Mouse (Mus musculus) midbrain, postnatal 0 days (tissue): ENCODE data around the gene Uxt. TPM values are rescaled to one million over a fixed set of nuclear protein-coding genes. Genes with fewer than 3 reads are reported as not detected.

ENCODE experiments used
- ATAC-seq: fragments of 200-750 bp; cut with Nextera tagmentation; 2 replicates; pipeline ENCODE4 v1.8.0; 2017; ENCODE audit warnings: moderate number of reproducible peaks, mild to moderate bottlenecking, moderate TSS enrichment, moderate library complexity; ENCODE audit not compliant: low FRiP score
- DNase-seq: peaks from one replicate; pipeline ENCODE4 v3.0.0-alpha.2; 2015; ENCODE audit warnings: low spot score
- H3K27ac ChIP-seq: fragments of 300-500 bp; sonication (generic); 2 replicates; pipeline ENCODE4 v1.5.1; 2014; ENCODE audit warnings: low read depth, mild to moderate bottlenecking, low read length, mixed read lengths
- H3K27me3 ChIP-seq: fragments of 300-500 bp; sonication (generic); 2 replicates; pipeline ENCODE4 v1.6.1; 2014; ENCODE audit warnings: low read length, control low read depth, mixed read lengths; ENCODE audit not compliant: insufficient read depth
- H3K36me3 ChIP-seq: fragments of 300-500 bp; sonication (generic); 2 replicates; pipeline ENCODE4 v1.6.1; 2014; ENCODE audit warnings: low read length, control low read depth, mixed read lengths; ENCODE audit not compliant: insufficient read depth
- H3K4me1 ChIP-seq: fragments of 300-500 bp; sonication (generic); 2 replicates; pipeline ENCODE4 v1.6.1; 2014; ENCODE audit warnings: mild to moderate bottlenecking, control low read depth, antibody characterized with exemption, low read length, mixed read lengths; ENCODE audit not compliant: insufficient read depth
- H3K4me2 ChIP-seq: fragments of 300-500 bp; sonication (generic); 2 replicates; pipeline ENCODE4 v1.6.1; 2014; ENCODE audit warnings: low read depth, mild to moderate bottlenecking, low read length, mixed read lengths; ENCODE audit not compliant: poor library complexity, severe bottlenecking
- H3K4me3 ChIP-seq: fragments of 300-500 bp; sonication (generic); 2 replicates; pipeline ENCODE4 v1.5.1; 2014; ENCODE audit warnings: low read depth, mild to moderate bottlenecking, low read length, moderate library complexity
- H3K9ac ChIP-seq: fragments of 300-500 bp; sonication (generic); replicated peaks from 2 replicates; pipeline ENCODE4 v1.6.1; 2014; ENCODE audit warnings: mild to moderate bottlenecking, low read length, moderate library complexity, mixed read lengths; ENCODE audit not compliant: poor library complexity, severe bottlenecking
- H3K9me3 ChIP-seq: fragments of 300-500 bp; sonication (generic); 2 replicates; pipeline ENCODE4 v1.6.1; 2016; ENCODE audit warnings: low read length, control low read depth
- CTCF ChIP-seq: IDR thresholded peaks from 2 replicates; pipeline ENCODE4 v1.5.1; 2016; ENCODE audit warnings: antibody characterized with exemption, mild to moderate bottlenecking
- WGBS: fragments of 180-500 bp; shearing (Covaris S2); extraction: QIAGEN DNeasy Blood & Tissue Kit; methylation state at CpG from one replicate; pipeline ENCODE4 v1.1.7; 2014; 5-methylcytosine and 5-hydroxymethylcytosine counted together
- polyA plus RNA-seq: library from polyadenylated mRNA; unstranded; fragments of >200 nt; fragmentation: Nextera tagmentation; extraction: Ambion mirVana; gene quantifications from 2 replicates; pipeline ENCODE4 v1.2.1, GENCODE M21; 2015
- total RNA-seq: library from RNA; depleted of rRNA; stranded (reverse); fragments of >200 nt; gene quantifications from 2 replicates; pipeline ENCODE4 v1.2.3, GENCODE M21; 2014

The Uxt gene
- total and polyA plus RNA-seq, 2 experiments from 2014 or later: 14.1 to 22.4 TPM

GRCm38 (mm10) chrX:20931364-20931763, 30.5 kb downstream of the Uxt start, which contains the start of gene Cfp:
Gene Cfp, minus strand, starts transcription at chrX:20931555.
- H3K4me3 ChIP-seq: no peak within 1 kb of the TSS
- TF ChIP-seq CTCF: no peak
- WGBS: 90% methylated on average over 1 of the region's 1 CpGs
- no peak within 1 kb of the TSS for H3K27ac ChIP-seq
- H3K9me3 ChIP-seq: no peaks in the 10 kb centered on the region
- H3K4me1 ChIP-seq: no peaks in the 10 kb centered on the region
- peaks cover 11% of the 10 kb centered on the region; the same call in 1 of the 2 replicates for H3K36me3 ChIP-seq
- DNase-seq (no peak), ATAC-seq (no peak)
- no peaks in the 10 kb centered on the region for H3K27me3 ChIP-seq
- H3K9ac ChIP-seq: no peak within 1 kb of the TSS
- H3K4me2 ChIP-seq: no peak within 1 kb of the TSS

GRCm38 (mm10) chrX:20929859-20930258, 32.0 kb downstream of the Uxt start:
- 100% methylated on average over 1 of the region's 1 CpGs for WGBS
- H3K27me3 ChIP-seq: no peaks in the 10 kb centered on the region
- H3K4me3 ChIP-seq: no peak overlapping the region
- no peaks in the 10 kb centered on the region for H3K4me1 ChIP-seq
- no peak for TF ChIP-seq CTCF
- no peak overlapping the region for H3K27ac ChIP-seq
- DNase-seq: no peak
- ATAC-seq: no peak
- H3K36me3 ChIP-seq: peaks cover 6% of the 10 kb centered on the region; the same call in 1 of the 2 replicates
- H3K9ac ChIP-seq: no peak overlapping the region
- H3K4me2 ChIP-seq: no peak overlapping the region
- no peaks in the 10 kb centered on the region for H3K9me3 ChIP-seq

GRCm38 (mm10) chrX:20924976-20925375, 36.8 kb downstream of the Uxt start:
- Histone ChIP-seq H3K9me3 (no peaks in the 10 kb centered on the region), H3K27me3 (no peaks in the 10 kb centered on the region), H3K27ac (no peak overlapping the region), H3K4me3 (no peak overlapping the region), H3K9ac (no peak overlapping the region), H3K4me1 (no peaks in the 10 kb centered on the region), H3K4me2 (no peak overlapping the region), H3K36me3 (0 out of 2 replicates have a peak, but pooled peaks cover 6% of the 10 kb centered on the region)
- DNase-seq (no peak), ATAC-seq (no peak)
- TF ChIP-seq CTCF: no peak

GRCm38 (mm10) chrX:20923506-20923905, 38.3 kb downstream of the Uxt start:
- no peak for DNase-seq
- no peaks in the 10 kb centered on the region for H3K27me3 ChIP-seq
- no peak overlapping the region for H3K4me2 ChIP-seq
- no peaks in the 10 kb centered on the region for H3K9me3 ChIP-seq
- H3K4me1 ChIP-seq: no peaks in the 10 kb centered on the region; the same call in 1 of the 2 replicates
- H3K36me3 ChIP-seq: 0 out of 2 replicates have a peak, but pooled peaks cover 6% of the 10 kb centered on the region
- ATAC-seq: no peak
- TF ChIP-seq CTCF: no peak
- no peak overlapping the region for H3K4me3 ChIP-seq
- 68% methylated on average over 1 of the region's 1 CpGs for WGBS
- no peak overlapping the region for H3K9ac ChIP-seq
- no peak overlapping the region for H3K27ac ChIP-seq

- Histone ChIP-seq H3K4me3 (peak overlapping the region; percentile 56), H3K4me2 (peak overlapping the region; percentile 56; the same call in 1 of the 2 replicates), H3K27ac (no peak overlapping the region), H3K9me3 (no peaks in the 10 kb centered on the region), H3K36me3 (no peaks in the 10 kb centered on the region), H3K9ac (no peak overlapping the region), H3K4me1 (peaks cover 3% of the 10 kb centered on the region; the same call in 1 of the 2 replicates), H3K27me3 (no peaks in the 10 kb centered on the region)
- 45% methylated on average over 5 of the region's 5 CpGs for WGBS
- no peak for DNase-seq
- ATAC-seq: peak; percentile 17; the same call in 1 of the 2 replicates
- TF ChIP-seq CTCF: no peak
Measured at GRCm38 (mm10) chrX:20921366-20921765, 40.5 kb downstream of the Uxt start.

GRCm38 (mm10) chrX:20920844-20921364, 40.9 kb downstream of the Uxt start, which contains the start of gene Syn1:
Gene Syn1, minus strand, starts transcription at chrX:20921004.
- 11% methylated on average over 37 of the region's 44 CpGs for WGBS
- H3K9ac ChIP-seq: peak within 1 kb of the TSS; percentile 71
- peak within 1 kb of the TSS; percentile 56 for H3K4me3 ChIP-seq
- ATAC-seq (peak; percentile 96), DNase-seq (peak; percentile 94)
- no peaks in the 10 kb centered on the region for H3K9me3 ChIP-seq
- peak within 1 kb of the TSS; percentile 56 for H3K4me2 ChIP-seq
- peak within 1 kb of the TSS; percentile 77 for H3K27ac ChIP-seq
- no peaks in the 10 kb centered on the region for H3K27me3 ChIP-seq
- H3K4me1 ChIP-seq: peaks cover 3% of the 10 kb centered on the region; the same call in 1 of the 2 replicates
- H3K36me3 ChIP-seq: no peaks in the 10 kb centered on the region
- no peak; the same call in 1 of the 2 replicates for TF ChIP-seq CTCF
